Mouse (Mus musculus) spleen, postnatal 0 days (tissue): ENCODE data around the gene Olfr1180. TPM values are rescaled to one million over a fixed set of nuclear protein-coding genes. Genes with fewer than 3 reads are reported as not detected.

Experiments
- polyA plus RNA-seq: library from polyadenylated mRNA; unstranded; fragments of >200 nt; fragmentation: Nextera tagmentation; extraction: Ambion mirVana; gene quantifications from 2 replicates; pipeline ENCODE4 v1.2.1, GENCODE M21; 2015

Olfr1180 gene
- polyA plus RNA-seq: not detected in 2 replicates

DNA sequence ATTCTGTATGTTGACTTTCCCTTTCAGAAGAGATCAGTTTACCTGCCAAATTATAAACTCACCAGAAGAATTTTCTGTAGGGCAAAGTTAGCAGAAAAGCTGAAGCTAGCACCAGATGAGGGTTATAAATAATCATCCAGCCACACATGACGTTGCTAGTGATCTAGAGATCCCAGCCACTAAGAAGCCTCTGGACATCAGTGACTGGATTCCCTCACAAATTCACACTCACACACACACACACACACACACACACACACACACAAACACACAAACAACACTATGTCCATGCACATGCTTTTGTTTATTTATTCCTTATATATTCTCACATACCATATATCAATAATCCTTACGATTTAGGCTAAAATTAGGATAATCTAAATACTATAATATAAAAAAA, at the start of gene Olfr1180:
TSS of gene Olfr1180 (minus strand) at position 101 of the 400 bp plus-strand sequence.

DNA sequence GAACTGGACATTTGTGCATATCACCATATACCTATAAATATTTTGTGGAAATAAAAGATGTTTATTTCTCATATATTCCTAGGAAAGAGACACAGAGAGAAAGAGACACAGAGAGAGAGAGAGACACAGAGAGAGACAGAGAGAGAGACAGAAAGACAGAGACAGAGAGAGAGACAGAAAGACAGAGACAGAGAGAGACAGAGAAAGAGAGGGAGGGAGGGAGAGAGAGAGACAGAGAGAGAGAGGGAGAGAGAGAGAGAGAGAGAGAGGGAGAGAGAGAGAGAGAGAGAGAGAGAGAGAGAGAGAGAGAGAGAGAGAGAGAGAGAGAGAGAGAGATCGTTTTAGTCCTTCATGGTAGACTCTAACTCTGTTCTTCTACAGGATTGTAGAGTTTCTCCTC, 35.6 kb upstream of the Olfr1180 start, which contains the start of gene Olfr1183:
TSS of gene Olfr1183 (plus strand) at position 301 of the 400 bp plus-strand sequence.

DNA sequence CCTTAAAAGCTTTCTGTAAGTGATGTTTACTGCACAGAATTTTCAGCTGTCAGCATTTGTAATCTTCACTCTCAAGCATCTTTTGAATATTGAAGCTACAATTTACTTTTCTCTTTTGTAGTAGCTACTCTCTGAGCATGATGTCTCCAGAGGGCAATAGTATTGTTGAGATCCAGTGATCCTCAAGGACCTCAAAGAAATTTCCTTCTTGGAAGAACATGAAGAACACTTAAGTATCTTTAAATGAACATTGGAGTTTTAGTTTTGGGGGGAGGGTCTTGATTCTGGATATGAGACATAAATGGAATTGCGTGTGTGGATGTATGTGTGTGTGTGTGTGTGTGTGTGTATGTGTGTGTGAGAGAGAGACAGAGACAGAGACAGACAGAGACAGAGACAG, 30.1 kb upstream of the Olfr1180 start, which contains the start of gene Gm13757:
TSS of gene Gm13757 (minus strand) at position 101 of the 400 bp plus-strand sequence.

DNA sequence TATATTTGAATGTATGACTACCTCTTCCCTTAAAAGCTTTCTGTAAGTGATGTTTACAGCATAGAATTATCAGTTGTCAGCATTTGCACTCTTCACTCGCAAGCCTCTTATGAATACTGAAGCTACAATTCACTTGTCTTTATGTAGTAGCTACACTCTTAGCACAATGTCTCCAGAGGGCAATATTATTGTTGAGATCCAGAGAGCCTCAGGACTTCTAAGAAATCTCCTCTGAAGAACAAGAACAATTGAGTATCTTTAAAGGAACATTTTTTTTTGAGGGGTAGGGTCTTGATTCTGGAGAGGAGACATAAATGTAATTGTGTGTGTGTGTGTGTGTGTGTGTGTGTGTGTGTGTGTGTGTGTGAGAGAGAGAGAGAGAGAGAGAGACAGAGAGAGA, 7.1 kb upstream of the Olfr1180 start, which contains the start of gene Olfr1181:
TSS of gene Olfr1181 (minus strand) at position 101 of the 400 bp plus-strand sequence.

DNA sequence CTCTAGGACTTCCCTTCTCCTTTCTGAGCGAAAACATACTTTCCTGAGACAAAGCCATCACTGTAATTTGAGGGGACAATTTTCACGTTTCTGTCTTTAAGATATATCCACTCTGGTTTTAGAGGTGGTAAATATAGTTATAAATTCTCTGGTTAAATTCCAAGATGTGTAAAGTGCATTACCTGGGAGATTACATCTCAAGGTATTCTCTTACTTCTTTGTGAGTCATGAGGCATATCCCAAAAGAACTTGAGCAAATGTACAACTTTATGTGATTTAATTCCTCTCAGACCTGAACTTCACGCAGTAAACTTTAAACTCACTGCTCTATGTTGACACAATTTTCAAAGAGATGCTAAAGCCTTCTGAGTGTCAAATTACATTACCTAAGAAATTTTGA, 12.6 kb downstream of the Olfr1180 start, which contains the start of gene Olfr1179:
TSS of gene Olfr1179 (minus strand) at position 101 of the 400 bp plus-strand sequence.

DNA sequence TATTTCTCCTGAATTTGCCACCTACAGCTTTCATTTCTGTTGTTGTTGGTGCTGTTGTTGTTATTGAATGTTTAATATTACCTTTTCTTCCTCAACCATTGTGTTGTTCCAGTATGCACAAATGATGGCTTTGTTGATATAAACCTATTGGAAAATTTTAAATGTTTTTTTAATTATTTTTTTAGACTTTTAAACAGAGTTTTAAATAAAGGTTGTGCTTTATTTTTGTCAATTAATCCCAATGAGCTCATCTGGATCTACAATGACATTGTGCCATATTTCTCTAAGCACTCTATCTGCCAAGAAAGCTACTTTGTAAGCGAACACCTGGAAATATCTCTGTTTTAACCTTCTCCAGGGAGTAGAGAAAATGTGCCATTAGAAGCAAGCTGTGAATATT, 32.2 kb downstream of the Olfr1180 start, which contains the start of gene Olfr1178:
TSS of gene Olfr1178 (plus strand) at position 301 of the 400 bp plus-strand sequence.

Other genes with a start within 250 kb of the Olfr1180 start
- not detected in 2 replicates for gene Olfr1168, start 237.3 kb downstream of the Olfr1180 start, polyA plus RNA-seq
- not detected in 2 replicates for gene Olfr1170, start 190.8 kb downstream of the Olfr1180 start, polyA plus RNA-seq
- not detected in 2 replicates for gene Olfr1173, start 139.3 kb downstream of the Olfr1180 start, polyA plus RNA-seq
- gene Olfr1174-ps, start 104.0 kb downstream of the Olfr1180 start, polyA plus RNA-seq: not detected in 2 replicates
- gene Olfr1175-ps, start 91.9 kb downstream of the Olfr1180 start, polyA plus RNA-seq: not detected in 2 replicates
- gene Olfr1176, start 82.4 kb downstream of the Olfr1180 start, polyA plus RNA-seq: not detected in 2 replicates
- not detected in 2 replicates for gene Olfr1177-ps, start 72.7 kb downstream of the Olfr1180 start, polyA plus RNA-seq
- gene Olfr1178, start 32.1 kb downstream of the Olfr1180 start, polyA plus RNA-seq: not detected in 2 replicates
- gene Olfr1179, start 12.7 kb downstream of the Olfr1180 start, polyA plus RNA-seq: not detected in 2 replicates
- not detected in 2 replicates for gene Olfr1181, start 7.0 kb upstream of the Olfr1180 start, polyA plus RNA-seq
- not detected in 2 replicates for gene Gm13757, start 30.0 kb upstream of the Olfr1180 start, polyA plus RNA-seq
- not detected in 2 replicates for gene Olfr1183, start 35.7 kb upstream of the Olfr1180 start, polyA plus RNA-seq
- gene Olfr1184, start 64.4 kb upstream of the Olfr1180 start, polyA plus RNA-seq: not detected in 2 replicates
- gene Olfr1185-ps1, start 74.2 kb upstream of the Olfr1180 start, polyA plus RNA-seq: not detected in 2 replicates
- gene Olfr1186, start 99.4 kb upstream of the Olfr1180 start, polyA plus RNA-seq: not detected in 2 replicates
- not detected in 2 replicates for gene Olfr1188, start 137.8 kb upstream of the Olfr1180 start, polyA plus RNA-seq
- gene Olfr1189, start 167.3 kb upstream of the Olfr1180 start, polyA plus RNA-seq: not detected in 2 replicates
- not detected in 2 replicates for gene Olfr1191-ps1, start 221.4 kb upstream of the Olfr1180 start, polyA plus RNA-seq
- gene Olfr1192-ps1, start 229.4 kb upstream of the Olfr1180 start, polyA plus RNA-seq: not detected in 2 replicates